Mouse (Mus musculus): ENCODE data around the gene Erich3.

Erich3 gene

GRCm38 (mm10) chr3:154766321-154766720 is 102.7 kb downstream of the Erich3 start:
- no peak for DNase-seq (ENCODE audit: low spot score in 2 of 2)

GRCm38 (mm10) chr3:154771651-154772050 is 108.0 kb downstream of the Erich3 start:
- no peak for DNase-seq (ENCODE audit: low spot score in 2 of 2)

GRCm38 (mm10) chr3:154778836-154779595 is 115.4 kb downstream of the Erich3 start:
- no peak for DNase-seq (ENCODE audit: low spot score in 2 of 2)

GRCm38 (mm10) chr3:154786354-154786753 is 122.7 kb downstream of the Erich3 start:
- no peak for DNase-seq (ENCODE audit: low spot score in 2 of 2)

GRCm38 (mm10) chr3:154787611-154788010 is 124.0 kb downstream of the Erich3 start:
- no peak for DNase-seq (ENCODE audit: low spot score in 2 of 2)

GRCm38 (mm10) chr3:154793571-154793970 is 129.9 kb downstream of the Erich3 start:
- DNase-seq (ENCODE audit: low spot score in 2 of 2), result no peak

GRCm38 (mm10) chr3:154798806-154799205 is 135.1 kb downstream of the Erich3 start:
- DNase-seq (ENCODE audit: low spot score in 2 of 2), result no peak

- DNase-seq (ENCODE audit: low spot score in 2 of 2), result no peak
These were observed 136.8 kb downstream of the Erich3 start for GRCm38 (mm10) chr3:154800454-154800853.

GRCm38 (mm10) chr3:154800888-154801429 is 137.3 kb downstream of the Erich3 start:
- peak in 1 of 2 experiments; percentile 42 for DNase-seq (ENCODE audit: low spot score in 2 of 2)

- peak in 1 of 2 experiments; percentile 18 for DNase-seq (ENCODE audit: low spot score in 2 of 2)
These were observed 143.0 kb downstream of the Erich3 start for GRCm38 (mm10) chr3:154806626-154807025.

GRCm38 (mm10) chr3:154810273-154810870 is 146.7 kb downstream of the Erich3 start:
- no peak for DNase-seq (ENCODE audit: low spot score in 2 of 2)

GRCm38 (mm10) chr3:154811281-154811680 is 147.6 kb downstream of the Erich3 start:
- no peak for DNase-seq (ENCODE audit: low spot score in 2 of 2)

GRCm38 (mm10) chr3:154811833-154812232 is 148.2 kb downstream of the Erich3 start:
- no peak for DNase-seq (ENCODE audit: low spot score in 2 of 2)

GRCm38 (mm10) chr3:154812893-154813292 is 149.2 kb downstream of the Erich3 start:
- DNase-seq (ENCODE audit: low spot score in 2 of 2), result no peak

GRCm38 (mm10) chr3:154815606-154816005 is 151.9 kb downstream of the Erich3 start:
- no peak for DNase-seq (ENCODE audit: low spot score in 2 of 2)

- DNase-seq (ENCODE audit: low spot score in 2 of 2), result no peak
These were observed 152.6 kb downstream of the Erich3 start for GRCm38 (mm10) chr3:154816231-154816630.

- DNase-seq (ENCODE audit: low spot score in 2 of 2), result no peak
These were observed 153.4 kb downstream of the Erich3 start for GRCm38 (mm10) chr3:154816801-154817625.

Measured in cerebellum, postnatal 4 days (tissue).